Mouse (Mus musculus): ENCODE data around the gene Neo1.

Gene Neo1

GRCm38 (mm10) chr9:58863826-58864225, 172.4 kb downstream of the Neo1 start:
- DNase-seq (ENCODE audit: low read depth, low spot score): no peak

- DNase-seq (ENCODE audit: low read depth, low spot score): no peak
These were observed 177.1 kb downstream of the Neo1 start for GRCm38 (mm10) chr9:58859080-58859635.

GRCm38 (mm10) chr9:58854931-58855330, 181.3 kb downstream of the Neo1 start:
- DNase-seq (ENCODE audit: low read depth, low spot score): no peak

- no peak for DNase-seq (ENCODE audit: low read depth, low spot score)
These were observed 186.5 kb downstream of the Neo1 start for GRCm38 (mm10) chr9:58849576-58850315.

- DNase-seq (ENCODE audit: low read depth, low spot score): no peak
These were observed 188.6 kb downstream of the Neo1 start for GRCm38 (mm10) chr9:58847676-58848075.

- DNase-seq (ENCODE audit: low read depth, low spot score): no peak
These were observed 189.2 kb downstream of the Neo1 start for GRCm38 (mm10) chr9:58847008-58847407.

- no peak for DNase-seq (ENCODE audit: low read depth, low spot score)
These were observed 191.6 kb downstream of the Neo1 start for GRCm38 (mm10) chr9:58844597-58844996.

GRCm38 (mm10) chr9:58841655-58842054, 194.6 kb downstream of the Neo1 start:
- DNase-seq (ENCODE audit: low read depth, low spot score): peak; percentile 70

- no peak for DNase-seq (ENCODE audit: low read depth, low spot score)
These were observed 197.7 kb downstream of the Neo1 start for GRCm38 (mm10) chr9:58838504-58838903.

GRCm38 (mm10) chr9:58837174-58837573, 199.1 kb downstream of the Neo1 start:
- no peak for DNase-seq (ENCODE audit: low read depth, low spot score)

GRCm38 (mm10) chr9:58832939-58833338, 203.3 kb downstream of the Neo1 start:
- DNase-seq (ENCODE audit: low read depth, low spot score): no peak

GRCm38 (mm10) chr9:58829627-58830026, 206.6 kb downstream of the Neo1 start:
- DNase-seq (ENCODE audit: low read depth, low spot score): no peak

Data from 3T3-L1 (cell line).